Mouse (Mus musculus): ENCODE results near the gene Chaf1a. TPM values are rescaled to one million over a fixed set of nuclear protein-coding genes. Genes with fewer than 3 reads are reported as not detected.

The Chaf1a gene
- polyA plus RNA-seq, 1 experiment from 2014 or later, result 5.0 TPM

GRCm38 (mm10) chr17:56078880-56079795 lies 38.9 kb downstream of the Chaf1a start, which contains the start of gene Hdgfl2:
Gene Hdgfl2, plus strand, starts transcription at chr17:56079634.
- peak within 1 kb of the TSS; percentile 90 for H3K4me2 ChIP-seq (replicated peaks; ENCODE audit: low read depth)
- WGBS, result under 1% methylated on average over 61 of the region's 61 CpGs
- ATAC-seq (ENCODE audit: low FRiP score, low TSS enrichment), result peak; percentile 95
- H3K4me1 ChIP-seq (replicated peaks; ENCODE audit: control insufficient read depth, insufficient read depth), result peaks cover 8% of the 10 kb centered on the region
- H3K27me3 ChIP-seq (ENCODE audit: control insufficient read depth, insufficient read depth, low read length), result no peaks in the 10 kb centered on the region
- peak within 1 kb of the TSS; percentile 79 for H3K4me3 ChIP-seq (ENCODE audit: low read depth, low read length)
- H3K9ac ChIP-seq (ENCODE audit: low read length), result peak within 1 kb of the TSS; percentile 89
- peak within 1 kb of the TSS; percentile 81; the same call in 1 of the 2 replicates for H3K27ac ChIP-seq (replicated peaks)
- no peaks in the 10 kb centered on the region for H3K9me3 ChIP-seq (ENCODE audit: control insufficient read depth, low read length)
- peak; percentile 100 for DNase-seq (ENCODE audit: low spot score)
- TF ChIP-seq EP300 (optimal IDR thresholded peaks at IDR 0.05) (no peak), CTCF (IDR thresholded peaks at IDR 0.05; ENCODE audit: low read depth) (no peak)
- peaks cover 6% of the 10 kb centered on the region for H3K36me3 ChIP-seq (ENCODE audit: control insufficient read depth, insufficient read depth, low read length)

GRCm38 (mm10) chr17:56079921-56080320 lies 39.7 kb downstream of the Chaf1a start:
- Histone ChIP-seq H3K9ac (ENCODE audit: low read length) (peak overlapping the region; percentile 89), H3K27ac (replicated peaks) (peak overlapping the region; percentile 81; the same call in 1 of the 2 replicates), H3K4me2 (replicated peaks; ENCODE audit: low read depth) (peak overlapping the region; percentile 90), H3K36me3 (ENCODE audit: control insufficient read depth, insufficient read depth, low read length) (peaks cover 6% of the 10 kb centered on the region), H3K9me3 (ENCODE audit: control insufficient read depth, low read length) (no peaks in the 10 kb centered on the region), H3K4me1 (replicated peaks; ENCODE audit: control insufficient read depth, insufficient read depth) (peaks cover 6% of the 10 kb centered on the region; the same call in 1 of the 2 replicates), H3K27me3 (ENCODE audit: control insufficient read depth, insufficient read depth, low read length) (no peaks in the 10 kb centered on the region), H3K4me3 (ENCODE audit: low read depth, low read length) (peak overlapping the region; percentile 79)
- DNase-seq (ENCODE audit: low spot score) (no peak), ATAC-seq (ENCODE audit: low FRiP score, low TSS enrichment) (no peak; the same call in 1 of the 2 replicates)
- 1% methylated on average over 11 of the region's 11 CpGs for WGBS
- TF ChIP-seq EP300 (optimal IDR thresholded peaks at IDR 0.05) (no peak), CTCF (IDR thresholded peaks at IDR 0.05; ENCODE audit: low read depth) (no peak)

GRCm38 (mm10) chr17:56080781-56081585 lies 40.7 kb downstream of the Chaf1a start:
- ATAC-seq (ENCODE audit: low FRiP score, low TSS enrichment) (no peak), DNase-seq (ENCODE audit: low spot score) (peak; percentile 34)
- peaks cover 6% of the 10 kb centered on the region for H3K36me3 ChIP-seq (ENCODE audit: control insufficient read depth, insufficient read depth, low read length)
- H3K4me3 ChIP-seq (ENCODE audit: low read depth, low read length), result peak overlapping the region; percentile 79
- no peaks in the 10 kb centered on the region for H3K27me3 ChIP-seq (ENCODE audit: control insufficient read depth, insufficient read depth, low read length)
- H3K9me3 ChIP-seq (ENCODE audit: control insufficient read depth, low read length), result no peaks in the 10 kb centered on the region
- 8% methylated on average over 8 of the region's 8 CpGs for WGBS
- no peak overlapping the region for H3K27ac ChIP-seq (replicated peaks)
- peak overlapping the region; percentile 41 for H3K9ac ChIP-seq (ENCODE audit: low read length)
- TF ChIP-seq CTCF (IDR thresholded peaks at IDR 0.05; ENCODE audit: low read depth) (no peak), EP300 (optimal IDR thresholded peaks at IDR 0.05) (no peak)
- H3K4me2 ChIP-seq (replicated peaks; ENCODE audit: low read depth), result peak overlapping the region; percentile 90
- H3K4me1 ChIP-seq (replicated peaks; ENCODE audit: control insufficient read depth, insufficient read depth), result peaks cover 3% of the 10 kb centered on the region; the same call in 1 of the 2 replicates

GRCm38 (mm10) chr17:56092312-56092711 lies 52.1 kb downstream of the Chaf1a start:
- no peak for TF ChIP-seq CTCF (IDR thresholded peaks at IDR 0.05; ENCODE audit: low read depth)
- no peak for TF ChIP-seq EP300 (optimal IDR thresholded peaks at IDR 0.05)
- peak overlapping the region; percentile 36; the same call in 1 of the 2 replicates for H3K27ac ChIP-seq (replicated peaks)
- no peak for DNase-seq (ENCODE audit: low spot score)
- H3K9me3 ChIP-seq (ENCODE audit: control insufficient read depth, low read length), result no peaks in the 10 kb centered on the region
- ATAC-seq (ENCODE audit: low FRiP score, low TSS enrichment), result no peak
- no peaks in the 10 kb centered on the region for H3K27me3 ChIP-seq (ENCODE audit: control insufficient read depth, insufficient read depth, low read length)
- H3K9ac ChIP-seq (ENCODE audit: low read length), result no peak overlapping the region
- peaks cover 7% of the 10 kb centered on the region; the same call in 1 of the 2 replicates for H3K36me3 ChIP-seq (ENCODE audit: control insufficient read depth, insufficient read depth, low read length)
- no peaks in the 10 kb centered on the region for H3K4me1 ChIP-seq (replicated peaks; ENCODE audit: control insufficient read depth, insufficient read depth)
- WGBS, result 82% methylated on average over 1 of the region's 1 CpGs
- H3K4me3 ChIP-seq (ENCODE audit: low read depth, low read length), result no peak overlapping the region
- H3K4me2 ChIP-seq (replicated peaks; ENCODE audit: low read depth), result no peak overlapping the region

GRCm38 (mm10) chr17:56092794-56093193 lies 52.6 kb downstream of the Chaf1a start:
- Histone ChIP-seq H3K4me1 (replicated peaks; ENCODE audit: control insufficient read depth, insufficient read depth) (no peaks in the 10 kb centered on the region), H3K36me3 (ENCODE audit: control insufficient read depth, insufficient read depth, low read length) (peaks cover 11% of the 10 kb centered on the region; the same call in 1 of the 2 replicates), H3K9me3 (ENCODE audit: control insufficient read depth, low read length) (no peaks in the 10 kb centered on the region), H3K27ac (replicated peaks) (peak overlapping the region; percentile 36; the same call in 1 of the 2 replicates), H3K4me2 (replicated peaks; ENCODE audit: low read depth) (no peak overlapping the region), H3K9ac (ENCODE audit: low read length) (no peak overlapping the region), H3K4me3 (ENCODE audit: low read depth, low read length) (no peak overlapping the region), H3K27me3 (ENCODE audit: control insufficient read depth, insufficient read depth, low read length) (no peaks in the 10 kb centered on the region)
- TF ChIP-seq EP300 (optimal IDR thresholded peaks at IDR 0.05) (no peak), CTCF (IDR thresholded peaks at IDR 0.05; ENCODE audit: low read depth) (no peak)
- peak; percentile 26; the same call in 1 of the 2 replicates for ATAC-seq (ENCODE audit: low FRiP score, low TSS enrichment)
- 77% methylated on average over 1 of the region's 1 CpGs for WGBS
- no peak for DNase-seq (ENCODE audit: low spot score)
